Mouse (Mus musculus) retina, embryonic 14.5 days (tissue): Measurements from ENCODE around the gene Ltbp3.
A peak's percentile ranks its signal among the peaks of the same experiment; 100 is the strongest.

Source experiments
- DNase-seq: peaks from one replicate; pipeline ENCODE4 v3.0.0-alpha.2; 2015; ENCODE audit warnings: low spot score

Gene Ltbp3

DNA sequence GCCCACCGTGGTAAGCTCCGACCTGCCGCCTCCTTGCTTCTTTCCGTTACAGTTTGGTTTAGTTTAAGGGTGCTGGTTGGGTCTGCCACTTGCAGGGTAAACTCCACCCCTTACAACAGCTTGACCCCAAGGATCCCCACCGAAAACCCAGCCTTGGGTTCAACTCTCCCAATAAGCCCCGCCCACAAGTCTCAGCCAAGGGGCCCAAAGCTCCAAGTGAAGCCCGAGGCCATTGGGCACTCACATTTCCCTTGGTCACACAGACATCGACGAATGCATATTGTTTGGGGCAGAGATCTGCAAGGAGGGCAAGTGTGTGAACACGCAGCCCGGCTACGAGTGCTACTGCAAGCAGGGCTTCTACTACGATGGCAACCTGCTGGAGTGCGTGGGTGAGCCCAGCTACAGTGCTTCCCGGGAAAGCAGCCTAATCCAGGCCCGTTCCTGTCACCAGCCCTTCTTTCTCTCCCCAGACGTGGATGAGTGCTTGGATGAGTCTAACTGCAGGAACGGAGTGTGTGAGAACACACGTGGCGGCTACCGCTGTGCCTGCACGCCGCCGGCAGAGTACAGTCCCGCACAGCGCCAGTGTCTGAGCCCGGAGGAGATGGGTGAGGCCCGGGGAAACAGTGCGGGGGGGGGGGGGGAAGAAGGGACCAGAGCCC, 15.7 kb downstream of the Ltbp3 start:
- no peak for DNase-seq

DNA sequence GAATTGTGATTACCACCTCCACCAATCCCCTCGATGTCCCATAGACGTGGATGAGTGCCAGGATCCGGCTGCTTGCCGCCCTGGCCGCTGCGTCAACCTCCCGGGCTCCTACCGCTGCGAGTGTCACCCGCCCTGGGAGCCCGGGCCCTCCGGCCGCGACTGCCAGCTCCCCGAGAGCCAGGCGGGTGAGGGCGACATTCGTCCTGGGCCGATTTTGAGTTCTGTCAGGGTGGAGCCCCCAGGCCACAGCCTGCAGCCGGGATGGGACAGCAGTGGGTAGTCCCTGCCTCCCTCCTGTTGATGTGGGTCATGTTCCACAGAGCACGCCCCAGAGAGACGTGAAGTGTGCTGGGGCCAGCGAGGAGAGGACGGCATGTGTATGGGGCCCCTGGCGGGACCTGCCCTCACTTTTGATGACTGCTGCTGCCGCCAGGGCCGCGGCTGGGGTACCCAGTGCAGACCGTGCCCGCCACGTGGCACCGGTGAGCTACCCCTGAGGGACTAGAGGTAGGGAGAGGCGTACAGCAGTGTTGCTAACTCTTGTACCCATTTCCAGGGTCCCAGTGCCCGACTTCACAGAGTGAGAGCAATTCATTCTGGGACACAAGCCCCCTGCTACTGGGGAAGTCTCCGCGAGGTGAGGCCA, 16.4 kb downstream of the Ltbp3 start:
- no peak for DNase-seq

DNA sequence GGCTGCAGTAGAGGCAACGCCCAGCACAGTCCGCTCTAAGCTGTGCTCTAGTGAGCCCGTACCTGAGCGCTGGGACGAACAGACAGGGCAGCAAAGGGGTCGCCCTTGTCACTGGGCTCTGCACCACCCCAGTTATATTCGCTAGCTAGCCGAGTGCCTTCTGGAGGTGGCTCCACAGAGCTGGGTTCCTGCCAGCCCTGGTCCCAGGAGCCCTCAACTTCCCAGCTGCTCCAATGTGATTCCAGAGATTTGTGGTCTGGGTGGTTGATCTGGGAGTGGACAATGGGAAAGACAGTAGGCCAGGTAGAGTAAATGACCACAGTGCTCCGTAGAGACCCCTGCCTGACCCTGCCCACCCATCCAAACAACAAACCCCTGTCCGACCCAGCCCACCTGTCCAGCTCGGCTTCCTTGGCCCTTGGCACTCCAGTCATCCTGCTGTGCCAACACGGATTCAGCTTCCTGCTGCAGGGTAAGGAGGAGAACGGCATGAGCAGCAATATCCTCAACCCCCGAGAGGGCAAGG, 18.2 kb downstream of the Ltbp3 start:
- no peak for DNase-seq

DNA sequence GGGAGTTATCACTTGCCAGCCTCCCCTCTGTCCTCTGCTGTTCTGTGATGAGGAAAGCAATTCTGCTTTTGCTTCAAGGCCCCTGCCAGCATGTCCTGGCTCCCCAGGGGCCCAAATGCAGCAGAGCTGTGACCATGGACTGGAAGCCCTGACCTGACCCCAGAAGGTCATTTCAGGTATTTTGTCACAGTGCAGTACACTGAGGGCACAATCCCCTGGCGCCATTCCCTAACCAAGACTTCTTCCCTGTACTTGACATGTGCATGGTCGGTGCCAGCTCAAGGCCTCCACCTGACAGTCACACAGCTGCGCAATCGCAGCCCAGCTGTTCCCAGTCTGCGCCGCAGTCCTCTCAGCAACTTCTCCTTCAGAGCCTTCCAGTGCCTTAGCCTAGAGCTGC, 22.5 kb downstream of the Ltbp3 start:
- DNase-seq = no peak

DNA sequence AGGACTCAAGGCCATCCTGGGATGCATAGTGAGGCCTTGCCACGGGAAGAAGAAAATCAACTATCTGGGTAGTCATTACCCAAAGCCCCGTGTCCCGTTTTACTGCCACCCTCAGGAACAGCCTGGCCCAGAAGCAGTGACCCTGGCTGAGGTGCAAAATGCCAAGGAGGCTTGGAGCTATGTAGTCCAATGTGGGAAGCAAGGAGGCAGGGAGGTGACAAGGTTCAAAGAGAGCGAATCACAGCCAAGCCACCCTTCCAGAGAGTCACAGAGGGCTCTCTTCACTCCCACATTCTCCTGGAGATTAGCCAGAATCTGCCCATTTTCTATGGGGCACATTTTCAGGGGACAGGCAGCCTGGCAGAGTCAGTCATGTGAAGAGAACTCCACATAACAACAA, 26.6 kb downstream of the Ltbp3 start:
- DNase-seq = no peak

DNA sequence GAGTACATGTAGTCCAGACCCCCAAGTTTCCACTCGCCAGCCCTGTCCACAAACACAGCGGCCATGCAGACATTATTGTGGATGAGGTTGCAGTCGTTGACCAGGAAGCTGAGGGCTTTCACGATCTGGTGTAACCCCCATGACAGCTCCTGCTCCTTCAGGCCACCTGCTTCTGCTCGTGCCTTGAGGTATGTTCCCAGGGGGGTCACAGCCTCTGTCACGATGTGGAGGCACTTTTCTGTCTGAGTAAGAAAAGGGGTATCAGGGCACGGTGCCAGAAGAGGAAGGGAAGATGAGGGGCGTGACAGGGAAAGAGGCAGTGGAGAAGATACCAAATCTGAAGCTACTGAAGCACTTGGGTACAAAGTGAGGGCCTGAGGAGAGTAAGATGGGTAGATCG, 29.6 kb downstream of the Ltbp3 start:
- no peak for DNase-seq

DNA sequence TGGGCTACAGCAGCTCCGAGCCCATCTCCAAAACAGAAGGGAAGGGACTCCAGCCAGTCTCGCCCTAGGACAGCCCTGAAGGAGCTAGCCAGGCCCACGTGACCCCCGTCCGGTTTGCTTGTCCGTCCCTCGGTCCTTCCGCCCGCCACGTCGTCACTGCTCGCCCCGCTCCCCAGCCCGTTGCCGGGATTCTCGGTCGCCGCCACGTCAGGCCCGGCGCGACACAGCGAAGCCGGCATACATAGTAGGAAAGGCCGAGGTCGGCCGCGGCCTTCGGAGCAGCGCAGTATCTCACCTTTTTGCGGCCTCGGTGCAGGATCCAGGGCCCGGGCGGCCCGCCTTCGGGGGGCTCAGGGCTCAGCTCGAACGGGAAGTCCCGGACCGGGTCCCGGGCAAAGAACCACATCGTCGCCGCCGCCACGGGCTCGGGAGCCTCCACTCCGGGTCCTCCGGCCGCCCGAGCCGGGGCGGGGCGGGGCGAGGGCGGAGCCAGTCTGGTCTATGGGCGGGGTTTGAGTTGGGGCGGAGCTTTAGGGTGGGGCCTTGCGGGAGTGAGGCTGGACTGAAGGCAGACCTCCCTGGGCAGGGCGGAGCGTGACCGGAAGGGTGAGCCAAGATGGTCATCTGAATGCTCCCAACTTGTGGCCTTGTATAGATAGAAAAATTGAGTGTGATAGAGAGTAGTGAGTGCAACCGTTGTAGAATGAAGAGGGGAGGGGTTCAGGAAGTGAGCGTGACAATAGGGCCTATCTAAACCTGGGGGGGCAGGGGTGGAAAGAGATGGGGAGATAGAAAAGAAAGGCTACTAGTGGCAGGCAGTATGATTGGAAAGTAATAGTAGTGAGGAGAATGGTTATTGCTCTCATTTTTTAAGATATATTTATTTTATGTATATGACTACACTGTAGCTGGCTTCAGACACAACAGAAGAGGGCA, 30.5 kb downstream of the Ltbp3 start, which contains the start of gene Scyl1:
Gene Scyl1 (minus strand): TSS at position 495 of the 936 bp plus-strand sequence.
- peak; percentile 93 for DNase-seq

DNA sequence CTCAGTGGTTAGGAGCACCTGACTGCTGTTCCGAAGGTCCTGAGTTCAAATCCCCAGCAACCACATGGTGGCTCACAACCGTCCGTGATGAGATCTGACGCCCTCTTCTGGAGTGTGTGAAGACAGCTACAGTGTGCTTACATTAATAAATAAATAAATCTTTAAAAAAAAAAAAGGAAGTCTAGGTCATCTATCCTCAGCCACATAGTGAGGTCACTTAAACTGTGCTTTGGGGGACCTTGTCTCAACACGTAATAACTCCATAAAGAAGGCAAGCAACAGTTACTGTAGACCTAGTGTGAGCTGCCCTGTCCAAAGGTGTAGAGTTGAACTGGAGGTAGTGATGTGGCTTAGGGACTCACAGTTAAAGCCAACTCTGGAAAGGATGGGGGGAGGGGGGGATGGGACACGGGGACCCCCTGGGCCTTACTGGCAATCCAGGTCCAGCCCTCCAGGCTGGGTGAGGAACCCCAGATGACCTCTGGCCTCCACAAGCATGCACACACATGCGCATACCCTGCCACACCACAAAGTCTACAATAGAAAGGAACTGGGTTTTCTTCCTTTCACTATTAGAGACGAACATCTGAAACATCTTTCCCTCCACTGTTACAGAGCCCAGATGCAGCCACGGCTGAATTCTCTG, 36.8 kb downstream of the Ltbp3 start:
- no peak for DNase-seq

DNA sequence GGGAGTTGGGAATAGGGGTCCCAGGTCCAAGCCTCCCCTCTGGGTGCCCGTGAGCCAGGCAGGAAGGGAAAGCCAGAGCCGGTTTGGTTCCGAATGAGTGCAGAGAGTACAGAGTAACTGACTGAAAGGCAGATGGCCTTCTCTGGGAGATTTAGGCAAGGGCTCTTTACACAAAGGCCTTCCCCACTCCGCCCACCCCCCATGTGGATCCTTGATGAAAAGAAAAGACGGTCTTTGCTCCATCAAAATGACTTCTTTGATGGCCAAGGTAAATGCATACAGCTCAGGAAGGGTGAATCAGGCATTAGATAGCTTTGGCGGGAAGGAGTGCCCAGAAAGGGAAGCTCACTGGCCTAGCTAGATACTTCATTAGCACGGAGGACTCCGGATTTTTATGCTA, 37.6 kb downstream of the Ltbp3 start:
- no peak for DNase-seq

DNA sequence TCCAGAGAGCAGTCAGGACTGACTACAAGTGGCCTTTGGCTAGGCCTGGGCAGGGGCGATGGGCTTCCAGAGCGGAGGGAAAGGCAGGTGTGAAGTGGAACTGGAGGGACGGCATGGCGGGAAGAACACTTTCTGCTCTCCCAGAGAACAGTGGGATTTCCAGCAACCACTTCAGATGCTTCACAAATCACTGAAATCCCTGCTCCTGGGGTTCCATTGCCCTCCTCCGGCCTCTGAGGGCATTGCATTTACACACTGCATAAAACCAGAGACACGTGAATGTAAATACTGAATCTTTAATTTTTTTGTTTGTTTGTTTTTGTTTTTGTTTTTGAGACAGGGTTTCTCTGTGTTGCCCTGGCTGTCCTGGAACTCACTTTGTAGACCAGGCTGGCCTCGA, 39.5 kb downstream of the Ltbp3 start:
- peak; percentile 55 for DNase-seq

DNA sequence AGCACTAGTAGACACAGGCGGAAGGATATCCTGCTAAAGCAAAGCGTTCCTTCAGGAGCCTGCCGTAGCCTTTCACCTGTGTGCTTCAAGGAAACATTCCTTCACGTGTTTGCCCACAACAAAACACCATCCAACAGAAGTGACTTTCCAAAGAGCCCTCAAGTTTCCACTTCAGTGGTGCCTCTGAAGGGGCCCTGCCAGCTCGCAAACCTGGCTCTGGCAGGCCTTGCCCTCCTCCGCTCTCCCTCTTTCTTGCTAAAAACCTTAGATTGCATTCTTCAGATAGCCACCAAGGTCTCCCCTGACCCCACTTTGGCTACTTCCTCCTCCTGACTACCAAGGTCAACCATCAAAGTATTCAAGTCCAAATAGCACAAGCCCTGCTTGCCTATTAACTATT, 40.8 kb downstream of the Ltbp3 start:
- DNase-seq = no peak

DNA sequence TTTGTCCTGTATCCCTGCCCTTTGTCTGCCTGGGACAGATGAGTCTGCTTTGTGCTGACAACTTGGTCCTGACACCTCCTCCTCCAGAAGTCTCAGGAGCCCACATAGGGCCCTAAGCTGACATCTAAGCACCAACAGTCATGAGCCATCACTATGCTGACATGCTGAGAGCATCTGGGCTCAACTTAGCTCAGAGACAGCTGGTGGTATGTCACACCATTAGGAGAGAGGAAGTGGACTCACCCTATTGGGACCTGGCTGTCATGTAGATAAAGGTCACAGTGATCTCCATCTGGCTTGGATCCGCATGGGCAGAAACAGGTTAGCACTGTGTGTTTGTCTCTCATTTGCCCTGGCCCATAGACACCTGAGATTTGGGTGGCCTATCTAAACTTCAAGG, 41.4 kb downstream of the Ltbp3 start:
- DNase-seq = no peak

DNA sequence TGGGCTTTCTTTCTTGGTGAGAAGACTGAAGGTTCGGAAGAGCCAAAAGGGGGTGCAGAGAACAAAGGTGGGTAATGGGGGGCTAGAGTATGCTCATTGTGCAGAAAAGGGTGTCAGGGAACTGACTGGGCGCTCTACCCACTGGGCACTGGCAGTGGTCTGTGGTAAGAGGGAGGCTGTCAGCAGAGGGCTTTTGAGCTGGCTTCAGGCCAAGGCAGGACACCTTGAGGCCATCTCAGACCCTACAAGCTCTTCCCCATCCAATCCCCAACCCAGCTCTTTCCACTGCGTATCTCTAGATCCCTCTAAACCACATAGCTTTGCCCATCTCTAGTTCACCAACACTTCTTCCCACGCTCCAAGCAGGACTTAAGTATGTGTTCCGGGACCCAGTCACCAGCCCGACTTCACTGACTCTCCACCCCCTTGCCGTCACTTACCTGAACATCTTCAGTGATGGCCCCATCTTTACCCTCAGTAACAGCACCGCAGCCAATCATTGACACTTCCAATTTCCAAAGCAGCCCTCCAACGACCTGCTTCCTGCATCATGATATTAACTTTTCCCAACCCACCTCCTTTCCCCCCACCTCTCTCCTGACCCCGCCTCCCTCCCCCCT, 44.4 kb downstream of the Ltbp3 start:
- DNase-seq = no peak

DNA sequence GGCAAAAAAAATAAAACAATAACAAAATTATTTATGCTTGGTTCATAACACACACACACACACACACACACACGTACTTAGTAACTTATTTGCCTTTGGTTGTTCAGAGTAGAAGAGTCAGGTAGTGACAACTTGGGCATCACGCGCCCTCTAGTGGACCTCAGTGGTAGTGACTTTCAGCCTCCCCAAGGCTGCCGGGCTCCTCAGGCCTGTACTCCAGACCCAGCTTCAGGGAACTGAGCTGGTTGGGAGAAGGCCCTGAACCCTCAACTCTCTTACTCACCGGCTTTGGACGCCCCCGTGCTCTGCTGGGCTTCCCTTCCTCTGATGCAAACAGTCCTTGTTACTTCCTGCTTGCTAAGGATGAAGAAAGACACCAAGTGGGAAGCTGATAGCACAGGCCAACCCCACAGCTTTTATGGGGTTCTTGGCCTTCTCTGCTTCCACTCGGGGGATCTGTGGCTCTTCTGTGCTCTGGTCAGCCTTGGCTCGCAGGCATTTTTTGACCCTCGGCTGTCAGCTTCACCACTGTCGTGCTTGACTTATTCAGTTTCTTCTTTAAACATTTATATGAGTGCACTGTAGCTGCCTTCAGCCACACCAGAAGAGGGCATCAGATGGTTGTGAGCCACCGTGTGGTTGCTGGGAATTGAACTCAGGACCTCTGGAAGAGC, 45.9 kb downstream of the Ltbp3 start:
- DNase-seq = peak; percentile 96

DNA sequence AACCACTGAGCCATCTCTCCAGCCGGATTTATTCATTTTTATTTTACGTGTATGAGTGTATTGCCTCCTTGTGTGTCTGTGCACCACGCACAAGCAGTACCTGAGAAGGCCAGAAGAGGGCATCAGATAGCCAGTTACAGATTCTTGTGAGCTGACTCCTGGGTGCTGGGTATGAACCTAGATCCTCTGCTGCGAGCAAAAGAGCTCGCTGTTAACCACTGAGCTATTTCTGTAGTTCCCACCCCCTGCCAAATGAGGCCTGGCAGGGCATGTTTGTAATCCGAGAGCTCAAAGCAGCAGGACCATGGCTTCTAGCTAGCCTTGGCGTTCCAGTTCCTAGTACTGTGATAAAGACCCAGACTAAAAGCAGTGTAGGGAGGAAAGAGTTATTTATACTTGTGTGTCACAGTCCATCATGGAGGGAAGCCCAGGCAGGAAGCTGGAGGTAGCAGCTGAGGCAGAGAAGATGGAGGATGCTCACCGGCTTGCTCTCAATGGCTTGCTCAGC, 46.5 kb downstream of the Ltbp3 start:
- DNase-seq = peak; percentile 87

DNA sequence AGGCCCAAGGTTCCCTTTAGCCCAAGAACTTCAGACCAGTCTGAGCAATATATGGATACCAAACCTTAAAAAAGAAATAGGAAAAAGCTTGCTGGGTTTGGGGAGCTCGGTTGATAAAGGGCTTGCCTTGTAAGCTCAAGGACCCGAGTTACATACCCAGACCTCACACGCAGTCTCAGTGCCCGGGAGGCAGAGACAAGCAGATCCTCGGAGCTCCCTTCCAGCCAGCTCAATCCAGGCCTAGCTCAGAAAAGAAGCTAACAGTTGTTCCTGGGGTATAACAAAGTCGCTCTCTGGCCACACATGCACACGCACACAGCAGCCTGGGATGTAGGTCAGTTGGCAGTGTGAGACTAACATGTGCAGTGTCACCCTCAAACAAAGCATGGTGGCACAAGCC, 47.2 kb downstream of the Ltbp3 start:
- DNase-seq = no peak

DNA sequence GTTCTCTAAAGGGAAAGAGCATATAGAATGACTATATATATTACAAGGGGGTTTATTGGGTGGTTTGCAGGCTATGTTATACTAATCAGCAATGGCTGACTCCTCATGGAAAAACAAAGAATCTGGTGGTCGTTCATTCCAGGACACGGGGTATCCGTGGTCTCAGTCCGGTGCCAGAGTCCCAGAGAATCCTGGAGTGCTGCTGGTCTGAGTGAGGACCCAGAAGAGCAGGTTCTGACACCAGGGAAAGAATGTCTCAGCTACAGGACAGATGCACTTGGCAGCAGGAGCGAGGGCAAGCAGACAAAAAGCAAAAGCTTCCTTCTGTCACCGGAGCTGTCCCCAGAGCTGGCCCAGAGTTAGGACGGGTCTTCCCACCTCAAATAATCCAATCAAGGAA, 47.9 kb downstream of the Ltbp3 start:
- DNase-seq = no peak

DNA sequence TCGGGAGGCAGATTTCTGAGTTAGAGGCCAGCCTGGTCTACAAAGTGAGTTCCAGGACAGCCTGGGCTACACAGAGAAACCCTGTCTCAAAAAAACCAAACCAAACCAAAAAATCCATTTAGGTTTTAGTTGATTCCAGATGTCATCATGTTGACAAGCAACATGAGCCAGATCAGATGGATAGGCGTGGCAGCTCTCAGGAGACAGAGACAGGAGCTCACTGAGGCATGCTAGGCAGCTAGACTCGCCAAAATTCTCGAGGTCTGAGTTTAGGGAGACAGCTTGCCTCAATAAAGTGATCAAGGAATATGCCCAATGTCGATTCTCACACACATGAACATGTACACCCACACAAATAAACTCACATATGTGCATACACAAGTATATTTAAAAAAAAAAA, 48.4 kb downstream of the Ltbp3 start:
- DNase-seq = no peak

DNA sequence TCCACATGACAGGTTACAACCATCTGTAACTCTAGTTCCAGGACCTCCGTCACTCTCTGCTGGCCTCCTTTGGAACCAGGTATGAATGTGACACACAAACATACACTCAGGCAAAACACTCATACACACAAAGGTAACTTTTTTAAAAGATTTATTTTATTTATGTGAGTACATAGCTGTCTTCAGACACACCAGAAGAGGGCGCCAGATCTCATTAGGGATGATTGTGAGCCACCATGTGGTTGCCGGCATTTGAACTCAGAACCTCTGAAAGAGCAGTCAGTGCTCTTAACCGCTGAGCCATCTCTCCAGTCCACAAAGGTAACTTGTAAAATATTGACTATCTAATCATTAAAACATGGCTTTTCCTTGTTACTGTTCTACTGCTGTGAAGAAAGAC, 50.6 kb downstream of the Ltbp3 start:
- DNase-seq = no peak

DNA sequence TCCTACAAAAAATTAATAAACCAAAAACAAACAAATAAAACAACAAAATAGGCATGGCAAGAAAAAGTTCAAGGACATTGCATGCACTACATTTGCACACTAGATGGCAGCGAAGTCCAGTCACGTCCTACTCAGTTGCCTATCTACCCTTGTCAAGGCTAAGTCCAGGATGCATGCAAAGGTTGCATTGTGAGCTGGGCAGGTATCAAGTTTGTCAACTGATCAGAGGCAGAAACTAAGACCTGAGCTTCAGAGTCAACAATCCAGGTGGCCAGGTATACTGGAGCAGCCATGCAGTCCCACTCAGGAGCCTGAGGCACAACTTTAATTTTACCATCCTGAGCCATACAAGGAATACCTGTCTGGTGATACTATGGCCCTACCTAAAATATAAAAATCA, 52.4 kb downstream of the Ltbp3 start:
- DNase-seq = peak; percentile 79
